Mouse (Mus musculus): Measurements from ENCODE around the gene Cartpt.
"Not testable (repeated sequence)": the region's sequence is repeated elsewhere in the genome, so short reads cannot be mapped to it uniquely, and the experiment has no call there.

Cartpt gene

DNA sequence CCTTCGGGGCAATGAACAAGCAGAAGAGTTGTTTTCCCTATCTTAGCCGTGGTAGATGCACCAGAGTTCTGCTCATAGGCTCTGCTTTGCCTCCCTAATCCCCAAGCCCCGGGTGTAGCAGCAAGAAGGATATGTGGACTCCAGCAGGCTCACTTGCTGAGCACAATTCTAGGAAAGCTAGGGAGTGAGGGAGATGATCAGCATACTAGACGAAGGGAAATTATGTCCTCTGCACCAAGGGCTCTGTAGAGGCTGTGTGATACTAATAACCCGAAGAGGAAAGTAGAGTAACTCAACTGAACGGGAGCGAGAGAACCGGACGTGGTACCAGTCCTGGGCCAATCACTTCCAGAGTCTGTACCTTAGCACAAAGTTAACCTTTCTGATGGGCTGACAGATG is at the start of gene Cartpt:
Cartpt (minus strand) TSS at position 127 of the 400 bp plus-strand sequence.
- no peak for DNase-seq (ENCODE audit: low spot score)

GRCm38 (mm10) chr13:99947417-99947816 is 46.5 kb upstream of the Cartpt start:
- DNase-seq (ENCODE audit: low spot score): no peak

GRCm38 (mm10) chr13:99943525-99943924 is 42.6 kb upstream of the Cartpt start:
- DNase-seq (ENCODE audit: low spot score): no peak

- no peak for DNase-seq (ENCODE audit: low spot score)
Observed at GRCm38 (mm10) chr13:99940601-99941000, 39.7 kb upstream of the Cartpt start.

DNA sequence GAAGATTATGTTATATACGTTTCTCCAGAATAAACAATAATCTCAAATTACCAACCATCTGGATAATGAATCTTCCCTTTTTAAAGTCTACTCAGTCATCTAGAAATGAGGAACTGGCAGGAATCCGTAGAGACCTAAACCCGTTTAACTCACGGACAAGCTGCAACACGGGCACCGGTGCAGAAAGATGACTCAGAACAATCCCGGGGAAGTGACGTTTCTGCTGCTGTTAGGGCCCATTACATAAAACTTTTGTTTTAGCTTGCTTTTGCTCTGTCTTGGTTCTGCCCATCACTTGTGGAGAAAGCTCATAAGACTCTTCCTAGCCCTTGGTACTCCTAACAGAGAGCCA is 38.4 kb upstream of the Cartpt start:
- no peak for DNase-seq (ENCODE audit: low spot score)

DNA sequence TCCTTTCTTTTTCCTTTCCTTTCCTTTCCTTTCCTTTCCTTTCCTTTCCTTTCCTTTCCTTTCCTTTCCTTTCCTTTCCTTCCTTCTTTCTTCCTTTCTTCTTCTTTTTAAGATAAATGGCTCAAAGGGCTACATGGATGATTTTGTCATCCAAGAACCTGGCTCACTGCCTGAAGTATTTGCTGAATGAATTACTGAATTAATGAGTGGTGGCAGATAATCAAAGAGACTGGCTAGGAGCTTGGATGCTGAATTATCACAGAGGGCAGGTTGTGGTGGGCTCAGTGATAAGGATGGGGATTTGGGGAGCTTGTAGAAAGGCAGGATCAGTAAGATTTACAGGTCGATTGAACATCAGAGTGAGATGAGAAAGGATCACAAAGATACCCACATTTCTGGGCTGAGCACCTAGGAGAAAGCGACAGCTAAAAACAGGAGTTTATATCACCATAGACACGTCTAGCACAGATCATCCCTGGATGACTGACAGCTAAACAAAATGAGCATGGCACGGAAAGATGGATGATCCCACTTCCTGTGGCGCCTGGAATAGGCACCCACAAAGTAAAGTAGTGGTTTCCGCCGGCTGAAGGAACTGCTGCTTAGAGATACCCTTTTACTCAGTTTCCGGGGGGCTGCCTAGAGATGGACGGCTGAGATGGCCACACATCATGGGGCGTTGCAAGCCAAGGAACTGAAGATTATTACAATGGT is 37.9 kb upstream of the Cartpt start:
- DNase-seq (ENCODE audit: low spot score): no peak

DNA sequence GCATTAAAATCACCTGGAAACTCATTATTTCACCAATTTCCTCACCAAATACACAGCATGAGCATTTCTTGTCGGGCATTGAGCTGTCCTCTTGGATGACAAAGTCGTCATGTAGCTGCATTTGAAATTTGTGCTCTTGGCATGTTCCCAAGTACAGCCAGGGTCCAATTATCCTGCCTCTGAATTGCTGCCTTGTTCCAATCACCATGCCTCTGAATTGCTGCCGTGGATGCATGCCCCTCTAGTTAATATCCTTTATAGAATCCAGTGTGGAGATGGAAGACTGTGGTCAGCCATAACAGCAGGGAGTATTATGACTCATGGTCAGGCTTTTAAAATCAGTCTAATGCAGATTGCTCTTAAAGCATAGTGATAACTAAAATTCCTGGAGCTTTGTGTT is 36.9 kb upstream of the Cartpt start:
- DNase-seq (ENCODE audit: low spot score): no peak

DNA sequence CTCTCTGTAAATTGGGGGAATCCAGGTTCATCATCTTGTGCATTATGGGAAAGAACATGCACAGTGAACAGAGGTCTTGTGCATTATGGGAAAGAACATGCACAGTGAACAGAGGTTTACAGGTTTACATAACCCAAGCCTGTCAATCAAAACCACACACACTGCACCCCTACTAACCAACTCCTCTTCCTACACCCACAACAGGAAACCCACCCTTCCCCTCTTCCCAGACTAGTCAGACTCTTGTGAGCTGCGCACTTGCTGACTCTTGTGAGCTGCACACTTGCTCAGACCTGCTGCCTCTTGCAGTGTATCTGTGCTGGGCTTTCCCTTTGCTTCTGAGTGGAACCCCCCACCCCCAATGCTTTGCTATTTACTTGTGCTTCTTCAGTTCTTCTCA is 31.5 kb upstream of the Cartpt start:
- no peak for DNase-seq (ENCODE audit: low spot score)

DNA sequence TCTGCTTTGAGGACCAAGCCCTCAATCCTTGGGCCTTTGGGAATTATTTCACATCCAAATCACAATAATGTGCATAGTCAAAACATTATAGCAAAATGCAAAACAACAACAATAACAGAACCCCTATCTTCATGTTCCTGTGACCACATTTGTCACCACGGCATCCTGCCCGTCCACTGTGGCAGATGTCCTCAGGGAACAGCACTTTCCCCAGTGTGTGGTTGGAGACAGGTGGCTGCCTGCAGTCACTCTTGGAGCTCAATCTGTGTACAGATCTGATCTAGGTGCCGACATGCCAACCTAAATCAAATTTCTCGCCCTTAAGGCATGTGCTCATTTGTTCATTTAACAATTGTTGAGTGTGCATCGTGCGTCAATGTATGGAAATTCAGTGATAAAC is 30.6 kb upstream of the Cartpt start:
- no peak for DNase-seq (ENCODE audit: low spot score)

GRCm38 (mm10) chr13:99926249-99926648 is 25.4 kb upstream of the Cartpt start:
- no peak for DNase-seq (ENCODE audit: low spot score)

DNA sequence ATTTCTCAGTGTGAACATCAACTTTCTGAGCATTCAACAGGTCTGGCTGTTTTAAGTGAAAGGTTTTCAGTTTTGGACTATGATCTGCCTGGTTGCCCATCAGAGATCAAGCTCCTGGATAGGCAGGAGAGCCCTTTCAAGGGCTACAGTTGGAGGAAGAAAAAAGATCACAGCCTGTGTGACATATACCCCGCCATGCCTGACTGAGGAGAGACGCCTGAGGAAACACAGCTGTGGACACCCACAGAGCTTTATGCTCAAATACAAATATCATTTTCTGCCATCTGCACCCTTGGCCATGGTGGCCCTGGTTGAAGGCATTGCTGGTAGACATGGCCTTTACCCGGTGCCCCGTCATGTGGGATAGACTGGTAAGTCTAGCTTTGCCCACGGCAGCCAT is 14.7 kb upstream of the Cartpt start:
- no peak for DNase-seq (ENCODE audit: low spot score)

- peak; percentile 42 for DNase-seq (ENCODE audit: low spot score)
Observed at GRCm38 (mm10) chr13:99900557-99900892, 366 bp downstream of the Cartpt start.

DNA sequence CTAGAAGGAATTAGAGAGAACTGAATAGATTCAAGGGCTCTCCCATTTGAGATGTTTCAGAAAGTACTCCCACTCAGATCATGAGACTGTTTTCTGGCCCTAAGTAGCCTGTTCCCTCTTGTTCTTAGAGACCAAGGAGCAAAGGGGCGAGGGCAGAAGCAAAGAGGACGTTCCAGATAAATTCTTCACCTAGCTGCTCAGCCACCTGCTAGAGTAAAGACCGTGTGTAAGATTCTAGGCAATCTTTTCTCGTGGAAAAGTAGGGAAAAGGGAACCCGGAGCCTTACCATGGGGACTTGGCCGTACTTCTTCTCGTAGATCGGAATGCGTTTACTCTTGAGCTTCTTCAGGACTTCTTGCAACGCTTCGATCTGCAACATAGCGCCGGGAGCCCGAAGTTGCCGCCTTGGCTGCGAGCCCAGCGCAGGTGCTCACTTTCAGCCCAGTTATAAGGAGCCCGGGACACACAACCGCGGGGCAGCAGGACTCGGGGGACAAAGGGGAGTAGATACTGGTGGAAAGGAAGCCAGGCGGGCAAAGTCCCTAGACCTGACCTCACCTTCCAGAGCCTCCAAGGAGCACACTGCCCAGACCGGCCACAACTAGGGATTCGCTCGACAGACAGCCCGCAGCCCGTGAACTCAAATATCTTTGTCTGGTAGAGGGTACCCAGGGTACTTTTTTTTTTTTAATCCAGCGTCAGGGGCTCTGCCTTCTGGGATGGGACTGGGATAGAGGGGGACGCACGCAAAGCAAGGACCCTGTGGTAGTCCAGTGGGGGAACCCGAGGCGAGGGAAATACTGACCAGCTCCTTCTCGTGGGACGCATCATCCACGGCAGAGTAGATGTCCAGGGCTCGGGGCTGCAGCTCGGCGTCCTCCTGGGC is 978 bp downstream of the Cartpt start:
- no peak for DNase-seq (ENCODE audit: low spot score)

DNA sequence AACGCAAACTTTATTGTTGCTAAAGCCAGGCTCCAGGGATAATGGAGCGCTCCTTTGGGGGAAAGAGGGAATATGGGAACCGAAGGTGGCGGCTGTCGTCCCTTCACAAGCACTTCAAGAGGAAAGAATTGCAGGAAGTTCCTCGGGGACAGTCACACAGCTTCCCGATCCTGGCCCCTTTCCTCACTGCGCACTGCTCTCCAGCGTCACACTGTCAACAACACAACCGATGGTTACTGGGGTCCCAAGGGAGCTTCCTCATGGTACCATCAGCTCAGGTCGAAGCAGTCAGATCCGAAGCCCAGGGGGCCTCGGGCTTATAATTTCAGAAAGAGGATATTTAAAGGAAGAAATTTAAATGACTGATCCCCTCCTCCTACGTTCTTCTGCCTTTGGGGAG is 2.1 kb downstream of the Cartpt start:
- DNase-seq (ENCODE audit: low spot score): no peak

DNA sequence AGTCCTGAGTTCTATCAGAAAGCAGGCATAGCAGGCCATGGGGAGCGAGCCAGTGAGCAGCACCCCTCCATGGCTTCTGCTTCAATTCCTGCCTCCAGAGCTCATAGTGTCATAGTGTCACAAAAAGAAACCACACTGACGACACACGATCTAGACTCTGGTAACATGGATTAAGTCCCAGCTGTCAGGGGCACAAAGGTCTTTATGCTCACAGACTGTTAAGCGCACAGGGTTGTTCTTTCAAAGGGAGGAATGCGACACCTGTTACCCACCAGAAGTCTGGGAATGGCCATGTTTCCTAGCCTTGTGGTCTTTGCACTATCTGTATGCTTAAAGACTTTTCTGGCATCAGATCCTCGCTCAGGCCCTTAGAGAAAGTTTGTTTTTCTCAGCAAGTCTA is 15.3 kb downstream of the Cartpt start:
- DNase-seq (ENCODE audit: low spot score): no peak

DNA sequence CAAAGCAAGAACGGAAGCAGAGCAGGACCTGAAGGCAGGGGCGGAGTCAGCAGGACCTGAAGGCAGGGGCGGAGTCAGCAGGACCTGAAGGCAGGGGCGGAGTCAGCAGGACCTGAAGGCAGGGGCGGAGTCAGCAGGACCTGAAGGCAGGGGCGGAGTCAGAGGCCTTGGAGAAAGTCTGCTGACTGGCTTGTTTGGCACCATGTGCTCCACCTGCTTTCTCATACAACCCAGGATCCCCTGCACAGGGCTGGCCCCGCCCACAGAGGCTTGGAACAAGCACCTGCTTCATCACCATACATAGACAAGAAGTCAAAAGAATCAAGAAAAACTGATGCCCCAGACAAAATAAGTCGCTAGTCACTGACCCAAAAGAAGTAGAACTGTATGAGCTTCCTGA is 19.1 kb downstream of the Cartpt start:
- DNase-seq (ENCODE audit: low spot score): not testable (repeated sequence)

GRCm38 (mm10) chr13:99879696-99880095 is 21.2 kb downstream of the Cartpt start:
- DNase-seq (ENCODE audit: low spot score): no peak

DNA sequence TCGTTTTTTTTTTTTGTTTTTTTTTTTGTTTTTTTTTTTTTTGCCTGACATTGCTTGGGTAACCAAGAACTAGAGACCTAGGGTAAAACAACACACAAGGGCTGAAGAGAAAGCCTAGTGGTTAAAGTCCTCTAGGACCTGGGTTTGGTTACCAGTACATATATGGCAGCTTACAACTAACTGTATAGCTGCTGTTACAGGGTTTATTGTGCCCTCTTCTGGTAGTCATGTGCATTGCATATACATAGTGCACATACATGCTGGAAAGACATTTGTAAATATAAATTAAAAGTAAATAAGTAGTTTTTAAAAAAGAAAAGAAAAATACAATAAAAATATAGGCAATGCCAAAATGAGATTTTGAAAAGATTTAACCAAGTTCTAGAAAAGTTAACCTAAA is 28.8 kb downstream of the Cartpt start:
- DNase-seq (ENCODE audit: low spot score): no peak

- DNase-seq (ENCODE audit: low spot score): no peak
Observed at GRCm38 (mm10) chr13:99868438-99868837, 32.5 kb downstream of the Cartpt start.

- DNase-seq (ENCODE audit: low spot score): no peak
Observed at GRCm38 (mm10) chr13:99864331-99864730, 36.6 kb downstream of the Cartpt start.

DNA sequence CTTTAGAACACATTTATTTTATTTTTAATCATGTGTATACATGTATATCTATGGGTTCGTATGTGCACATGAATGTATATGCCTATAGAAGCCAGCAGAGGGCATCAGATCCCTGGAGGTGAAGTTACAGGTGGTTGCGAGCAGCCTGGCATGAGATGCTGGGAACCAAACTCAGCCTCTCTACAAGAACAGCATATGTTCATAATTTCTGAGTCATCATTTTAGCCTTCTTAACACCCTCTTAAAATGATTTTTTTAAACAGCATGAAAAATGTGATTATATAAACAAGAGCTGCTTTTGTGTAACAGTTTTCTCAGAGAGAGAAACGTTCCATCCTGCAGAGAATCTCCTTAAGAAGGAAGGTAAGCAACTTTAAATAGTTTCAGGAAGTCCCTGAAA is 40.2 kb downstream of the Cartpt start:
- DNase-seq (ENCODE audit: low spot score): no peak

DNA sequence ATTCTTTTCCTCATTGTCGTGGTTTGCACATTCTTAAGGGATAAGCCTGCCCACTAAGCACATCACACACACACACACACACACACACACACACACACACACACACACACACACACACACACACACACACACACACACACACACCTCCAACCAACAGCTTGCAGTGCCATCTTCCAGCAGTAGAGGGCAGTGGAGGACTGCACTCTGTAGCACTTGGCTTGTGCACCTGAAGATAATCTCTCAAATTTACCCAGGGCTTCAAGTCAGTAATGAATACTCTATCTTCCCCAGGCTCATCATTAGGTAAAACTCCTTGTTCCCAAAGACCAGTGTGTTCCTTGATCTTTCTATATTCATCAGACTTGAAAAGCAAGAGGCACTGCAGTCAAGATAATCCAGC is 41.8 kb downstream of the Cartpt start:
- DNase-seq (ENCODE audit: low spot score): peak; percentile 12

DNA sequence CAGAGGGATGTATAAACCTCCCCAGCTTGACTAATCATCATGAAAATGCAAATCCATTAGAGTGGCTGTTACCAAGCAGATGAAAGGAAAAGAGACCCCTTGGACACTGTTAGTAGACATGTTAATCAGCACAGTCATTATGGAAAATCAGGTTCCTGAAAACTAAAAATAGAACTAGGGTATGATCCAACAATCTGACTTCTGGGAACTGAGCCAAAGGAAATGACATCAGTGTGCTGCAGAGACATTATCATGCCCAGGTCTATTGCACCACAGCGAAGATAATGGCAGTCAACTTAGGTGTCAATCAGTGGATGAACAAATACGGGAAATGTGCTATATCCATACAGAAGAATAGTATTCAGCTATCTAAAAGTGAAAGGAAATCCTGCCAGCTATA is 43.0 kb downstream of the Cartpt start:
- no peak for DNase-seq (ENCODE audit: low spot score)

GRCm38 (mm10) chr13:99857336-99857735 is 43.6 kb downstream of the Cartpt start:
- DNase-seq (ENCODE audit: low spot score): no peak
